Mouse (Mus musculus) liver, adult 2 months (tissue): ENCODE results near the gene Upk1a.

Source experiments
- CTCF ChIP-seq: fragments of 200-500 bp; IDR thresholded peaks from 2 replicates; pipeline ENCODE4 v1.5.1; 2011; ENCODE audit warnings: low read depth, low read length, control low read depth
- POLR2A ChIP-seq: fragments of 200-500 bp; IDR thresholded peaks from 2 replicates; pipeline ENCODE4 v1.6.1; 2011; ENCODE audit warnings: low read length, control low read depth; ENCODE audit not compliant: insufficient read depth; ENCODE audit errors: extremely low read depth

GRCm38 (mm10) chr7:30604944-30605343, 7.7 kb downstream of the Upk1a start:
- TF ChIP-seq POLR2A (no peak), CTCF (no peak)
